Comparison of ENCODE assay signal across 8 mouse cellular contexts in genomic region chr1:171388376-171389102, GRCm38 (mm10). TPM values are rescaled to one million over a fixed set of nuclear protein-coding genes. Genes with fewer than 3 reads are reported as not detected.
DNase-seq lines count a peak whose midpoint lies in the region; ATAC-seq and TF ChIP-seq lines count a peak whose summit lies in the region.

Gene Arhgap30 (plus strand): TSS chr1:171388954.

- H3K27ac ChIP-seq in liver, postnatal 0 days (ENCODE audit: low read depth), result peak within 1 kb of the TSS; percentile 95
- H3K27ac ChIP-seq in midbrain, embryonic 16.5 days (ENCODE audit: low read length), result no peak within 1 kb of the TSS

- H3K9ac ChIP-seq in liver, postnatal 0 days (replicated peaks), result peak within 1 kb of the TSS; percentile 66
- H3K9ac ChIP-seq in midbrain, embryonic 16.5 days (ENCODE audit: low read depth, low read length), result no peak within 1 kb of the TSS

- H3K4me2 ChIP-seq in liver, postnatal 0 days (ENCODE audit: low read depth, low read length), result peak within 1 kb of the TSS; percentile 67
- H3K4me2 ChIP-seq in midbrain, embryonic 16.5 days (ENCODE audit: low read length), result no peak within 1 kb of the TSS

- 0 out of 2 replicates have a peak, but pooled peaks have one; percentile 40 for ATAC-seq in erythroid progenitor cell, adult 5-6 weeks (replicated peaks; ENCODE audit: low FRiP score, poor library complexity, severe bottlenecking)
- peak; percentile 78 for ATAC-seq in liver, postnatal 0 days
- no peak for ATAC-seq in midbrain, embryonic 16.5 days

- 32% methylated on average over 15 of the region's 15 CpGs for WGBS in liver, postnatal 0 days (ENCODE audit: insufficient replicate concordance)
- WGBS in midbrain, embryonic 16.5 days, result 83% methylated on average over 15 of the region's 15 CpGs

- no peaks in the 10 kb centered on the region for H3K36me3 ChIP-seq in liver, postnatal 0 days (replicated peaks; ENCODE audit: insufficient read depth, low read length)
- no peaks in the 10 kb centered on the region for H3K36me3 ChIP-seq in midbrain, embryonic 16.5 days (ENCODE audit: control insufficient read depth, insufficient read depth, low read length)

- peak within 1 kb of the TSS; percentile 56 for H3K4me3 ChIP-seq in liver, postnatal 0 days (ENCODE audit: low read depth, low read length)
- H3K4me3 ChIP-seq in midbrain, embryonic 16.5 days (ENCODE audit: low read depth, low read length), result no peak within 1 kb of the TSS

- H3K9me3 ChIP-seq in liver, postnatal 0 days (ENCODE audit: low read length), result no peaks in the 10 kb centered on the region
- no peaks in the 10 kb centered on the region for H3K9me3 ChIP-seq in midbrain, embryonic 16.5 days (replicated peaks; ENCODE audit: control insufficient read depth, low read length, poor library complexity, severe bottlenecking)

- no peaks in the 10 kb centered on the region for H3K27me3 ChIP-seq in liver, postnatal 0 days (ENCODE audit: insufficient read depth, low read length)
- H3K27me3 ChIP-seq in midbrain, embryonic 16.5 days (ENCODE audit: control insufficient read depth, insufficient read depth, low read depth, low read length), result no peaks in the 10 kb centered on the region

- DNase-seq in adrenal gland, postnatal 14 days, result peak; percentile 53
- DNase-seq in adrenal gland, adult 18-20 months (ENCODE audit: low spot score in 2 of 2), result no peak
- peak; percentile 97 for DNase-seq in A20 (ENCODE audit: low read depth, low spot score)
- DNase-seq in liver, postnatal 0 days, result peak; percentile 81
- DNase-seq in spleen, postnatal 14 days (ENCODE audit: low spot score in 2 of 2), result peak; percentile 65 to 72
- no peak for DNase-seq in layer of hippocampus, postnatal 25 days (ENCODE audit: extremely low spot score in 1 of 2, low spot score in 1 of 2)

- H3K4me1 ChIP-seq in liver, postnatal 0 days (ENCODE audit: insufficient read depth), result no peaks in the 10 kb centered on the region
- no peaks in the 10 kb centered on the region for H3K4me1 ChIP-seq in midbrain, embryonic 16.5 days (ENCODE audit: control insufficient read depth, insufficient read depth, low read length)

- TF ChIP-seq EP300 in liver, postnatal 0 days (IDR thresholded peaks at IDR 0.05; ENCODE audit: low read depth), result no peak

- TF ChIP-seq CTCF in liver, postnatal 0 days (IDR thresholded peaks at IDR 0.05; ENCODE audit: low read depth), result no peak

RNA-seq across cellular contexts. Expression of gene Arhgap30, which starts in this region (rescaled TPM):
- total RNA-seq in adrenal gland, postnatal 14 days (2021), result 3.4 and 13.3 TPM in 2 replicates
- 1 to 10 TPM; 3.6 to 6.8 TPM for total RNA-seq in adrenal gland, adult 18-20 months (2021)
- 11.7 and 15.9 TPM in 2 replicates for total RNA-seq in erythroid progenitor cell, adult 5-6 weeks (2015; ENCODE audit: low replicate concordance)
- total RNA-seq in erythroid progenitor cell, adult 5-6 weeks (2017; ENCODE audit: low replicate concordance), result 16.7 and 22.9 TPM in 2 replicates
- polyA plus RNA-seq in liver, postnatal 0 days (2015; fragmentation: Nextera tagmentation; extraction: Ambion mirVana), result 5.6 and 7.0 TPM in 2 replicates
- polyA plus RNA-seq in midbrain, embryonic 16.5 days (2015; fragmentation: Nextera tagmentation; extraction: Ambion mirVana), result 0.45 and 0.59 TPM in 2 replicates
- total RNA-seq in layer of hippocampus, postnatal 25 days (2021), result 1 to 10 TPM; 1.8 to 2.0 TPM

Comparison
In these comparisons a context has a peak if more than half of its experiments do, and no peak if none do; other contexts are left out.
1. DNase-seq: peak in adrenal gland, postnatal 14 days (single experiment), A20 (single experiment), liver, postnatal 0 days (single experiment) and spleen, postnatal 14 days (2 of 2); none in adrenal gland, adult 18-20 months (0 of 2) and layer of hippocampus, postnatal 25 days (0 of 2).